Mouse (Mus musculus) liver, postnatal 0 days (tissue): ENCODE measurements around the gene Chn2. TPM values are rescaled to one million over a fixed set of nuclear protein-coding genes. Genes with fewer than 3 reads are reported as not detected.

ENCODE experiments used
- ATAC-seq: fragments of 200-750 bp; cut with Nextera tagmentation; 2 replicates; pipeline ENCODE4 v1.8.0; 2017; ENCODE audit warnings: mild to moderate bottlenecking, moderate library complexity
- DNase-seq: peaks from one replicate; pipeline ENCODE4 v3.0.0-alpha.2; 2016
- H3K27ac ChIP-seq: fragments of 300-500 bp; sonication (generic); 2 replicates; pipeline ENCODE4 v1.5.1; 2014; ENCODE audit warnings: antibody characterized with exemption, moderate library complexity, mild to moderate bottlenecking, low read depth
- H3K27me3 ChIP-seq: fragments of 300-500 bp; sonication (generic); 2 replicates; pipeline ENCODE4 v1.6.1; 2014; ENCODE audit warnings: low read length, control low read depth, mixed read lengths; ENCODE audit not compliant: insufficient read depth
- H3K36me3 ChIP-seq: fragments of 300-500 bp; sonication (generic); replicated peaks from 2 replicates; pipeline ENCODE4 v1.6.1; 2014; ENCODE audit warnings: mild to moderate bottlenecking, control low read depth, low read length, moderate library complexity, mixed read lengths; ENCODE audit not compliant: insufficient read depth
- H3K4me1 ChIP-seq: fragments of 300-500 bp; sonication (generic); 2 replicates; pipeline ENCODE4 v1.6.1; 2014; ENCODE audit warnings: antibody characterized with exemption, mild to moderate bottlenecking, control low read depth; ENCODE audit not compliant: insufficient read depth
- H3K4me2 ChIP-seq: fragments of 300-500 bp; sonication (generic); 2 replicates; pipeline ENCODE4 v1.6.1; 2014; ENCODE audit warnings: low read depth, mild to moderate bottlenecking, low read length, moderate library complexity, mixed read lengths
- H3K4me3 ChIP-seq: fragments of 300-500 bp; sonication (generic); 2 replicates; pipeline ENCODE4 v1.5.1; 2014; ENCODE audit warnings: low read depth, low read length
- H3K9ac ChIP-seq: fragments of 300-500 bp; sonication (generic); replicated peaks from 2 replicates; pipeline ENCODE4 v1.6.1; 2014; ENCODE audit warnings: mild to moderate bottlenecking, moderate library complexity
- H3K9me3 ChIP-seq: fragments of 300-500 bp; sonication (generic); 2 replicates; pipeline ENCODE4 v1.6.1; 2016; ENCODE audit warnings: mild to moderate bottlenecking, control low read depth, low read length, mixed read lengths
- CTCF ChIP-seq: sonication (generic); IDR thresholded peaks from 2 replicates; pipeline ENCODE4 v1.5.1; 2016; ENCODE audit warnings: antibody characterized with exemption, low read depth
- EP300 ChIP-seq: IDR thresholded peaks from 2 replicates; pipeline ENCODE4 v1.6.1; 2016; ENCODE audit warnings: antibody characterized with exemption, low read depth, mild to moderate bottlenecking
- WGBS: fragments of 180-500 bp; shearing (Covaris S2); extraction: QIAGEN DNeasy Blood & Tissue Kit; methylation state at CpG from one replicate; pipeline ENCODE4 v1.1.7; 2014; ENCODE audit not compliant: insufficient replicate concordance; 5-methylcytosine and 5-hydroxymethylcytosine counted together
- polyA plus RNA-seq: library from polyadenylated mRNA; unstranded; fragments of >200 nt; fragmentation: Nextera tagmentation; extraction: Ambion mirVana; gene quantifications from 2 replicates; pipeline ENCODE4 v1.2.1, GENCODE M21; 2015

Chn2 gene
- polyA plus RNA-seq, 1 experiment from 2014 or later: 10.8 TPM

- ATAC-seq (no peak), DNase-seq (no peak)
- 61% methylated on average over 6 of the region's 6 CpGs for WGBS
- no peak overlapping the region for H3K9ac ChIP-seq
- H3K4me3 ChIP-seq: no peak overlapping the region
- no peaks in the 10 kb centered on the region for H3K36me3 ChIP-seq
- H3K27ac ChIP-seq: no peak overlapping the region
- no peak for TF ChIP-seq EP300
- TF ChIP-seq CTCF: no peak
- H3K4me1 ChIP-seq: peaks cover 3% of the 10 kb centered on the region; the same call in 1 of the 2 replicates
- no peaks in the 10 kb centered on the region for H3K9me3 ChIP-seq
- no peaks in the 10 kb centered on the region for H3K27me3 ChIP-seq
- H3K4me2 ChIP-seq: no peak overlapping the region
These were observed 240.9 kb downstream of the Chn2 start for GRCm38 (mm10) chr6:54280248-54280647.

DNA sequence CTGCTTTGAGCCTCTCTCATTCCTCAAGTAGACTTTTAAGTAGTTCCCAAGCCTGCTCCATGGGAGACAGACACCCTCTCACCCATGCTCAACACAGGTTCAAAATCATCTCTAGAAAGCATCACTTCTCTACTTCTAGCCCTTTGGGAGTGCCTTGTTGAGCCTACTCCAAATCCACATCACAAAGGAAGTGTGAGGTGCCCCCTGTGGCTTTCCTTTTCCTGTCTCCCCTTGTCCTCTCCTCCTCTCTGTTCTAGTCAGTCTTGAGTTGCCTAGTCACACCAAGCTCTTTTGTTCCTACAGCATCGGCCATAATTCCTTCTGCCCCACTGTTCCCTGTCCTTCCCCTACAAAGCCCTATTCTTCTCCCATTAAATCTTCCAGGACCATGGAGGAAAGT is 243.9 kb downstream of the Chn2 start:
- Histone ChIP-seq H3K9me3 (no peaks in the 10 kb centered on the region), H3K4me2 (no peak overlapping the region), H3K4me1 (peaks cover 3% of the 10 kb centered on the region; the same call in 1 of the 2 replicates), H3K36me3 (no peaks in the 10 kb centered on the region), H3K9ac (no peak overlapping the region), H3K27me3 (no peaks in the 10 kb centered on the region), H3K4me3 (no peak overlapping the region), H3K27ac (no peak overlapping the region)
- ATAC-seq: no peak
- no peak for TF ChIP-seq EP300
- TF ChIP-seq CTCF: no peak
- 35% methylated on average over 1 of the region's 1 CpGs for WGBS
- DNase-seq: no peak

- H3K27me3 ChIP-seq: no peaks in the 10 kb centered on the region
- no peak for TF ChIP-seq EP300
- no peak for TF ChIP-seq CTCF
- peaks cover 3% of the 10 kb centered on the region; the same call in 1 of the 2 replicates for H3K4me1 ChIP-seq
- H3K9ac ChIP-seq: no peak overlapping the region
- H3K4me2 ChIP-seq: no peak overlapping the region
- no peak overlapping the region for H3K27ac ChIP-seq
- WGBS: 71% methylated on average over 12 of the region's 12 CpGs
- H3K4me3 ChIP-seq: no peak overlapping the region
- DNase-seq: no peak
- no peaks in the 10 kb centered on the region for H3K9me3 ChIP-seq
- no peak for ATAC-seq
- no peaks in the 10 kb centered on the region for H3K36me3 ChIP-seq
These were observed 244.9 kb downstream of the Chn2 start for GRCm38 (mm10) chr6:54284167-54284711.

DNA sequence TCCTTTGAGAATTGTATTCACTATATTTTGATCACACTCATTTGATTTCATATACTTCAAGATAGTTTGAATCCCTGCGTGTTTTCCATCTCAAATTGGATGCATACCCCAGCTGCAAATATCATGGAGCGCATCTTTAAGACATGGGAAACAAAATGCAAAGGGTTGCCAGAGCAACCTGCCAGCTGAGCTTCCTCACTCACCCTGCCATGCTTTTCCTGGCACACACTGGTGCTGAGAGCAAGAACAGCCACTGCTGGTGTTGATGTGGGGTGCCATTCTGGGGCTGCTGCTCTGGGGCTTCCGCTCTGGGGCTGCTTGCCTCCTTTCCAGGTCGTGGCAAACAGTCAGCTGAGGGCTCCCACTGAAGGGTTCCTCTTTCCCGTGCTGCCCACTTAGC is 247.5 kb downstream of the Chn2 start:
- Histone ChIP-seq H3K4me3 (no peak overlapping the region), H3K27me3 (no peaks in the 10 kb centered on the region), H3K9ac (no peak overlapping the region), H3K9me3 (no peaks in the 10 kb centered on the region), H3K4me1 (0 out of 2 replicates have a peak, but pooled peaks cover 3% of the 10 kb centered on the region), H3K27ac (no peak overlapping the region), H3K4me2 (no peak overlapping the region), H3K36me3 (no peaks in the 10 kb centered on the region)
- ATAC-seq (no peak), DNase-seq (no peak)
- TF ChIP-seq EP300 (no peak), CTCF (no peak)
- WGBS: 60% methylated on average over 5 of the region's 5 CpGs

GRCm38 (mm10) chr6:54289774-54290500 is 250.6 kb downstream of the Chn2 start:
- H3K27ac ChIP-seq: peak overlapping the region; percentile 61

DNA sequence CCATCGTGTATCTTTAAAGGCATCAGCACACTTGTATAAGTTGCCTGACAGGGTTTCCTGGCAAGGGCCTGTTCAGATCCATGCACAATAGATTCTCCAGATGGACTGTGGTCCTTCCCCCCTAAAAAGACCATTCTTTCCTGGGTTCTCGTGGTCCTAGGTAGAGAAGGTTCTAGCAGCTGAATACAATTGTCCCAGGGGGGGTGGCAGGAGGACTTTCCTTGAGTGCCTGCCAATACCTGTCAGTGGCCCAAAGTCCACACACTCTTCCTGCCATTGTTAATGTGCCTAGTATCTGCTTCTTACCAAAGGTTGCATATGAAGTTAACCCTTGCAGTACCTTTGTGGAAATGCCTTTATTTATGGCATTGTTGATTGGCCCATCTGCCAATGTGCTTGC is 257.9 kb downstream of the Chn2 start:
- Histone ChIP-seq H3K36me3 (peaks cover 17% of the 10 kb centered on the region; the same call in 1 of the 2 replicates), H3K27me3 (no peaks in the 10 kb centered on the region), H3K4me3 (no peak overlapping the region), H3K9me3 (no peaks in the 10 kb centered on the region), H3K4me1 (no peaks in the 10 kb centered on the region), H3K4me2 (no peak overlapping the region), H3K27ac (no peak overlapping the region), H3K9ac (no peak overlapping the region)
- DNase-seq (no peak), ATAC-seq (no peak)
- 80% methylated on average over 2 of the region's 2 CpGs for WGBS
- no peak for TF ChIP-seq CTCF
- no peak for TF ChIP-seq EP300

More at GRCm38 (mm10) chr6:54289774-54290500, 250.6 kb downstream of the Chn2 start:
- no peak for DNase-seq
- Histone ChIP-seq H3K9ac (no peak overlapping the region), H3K4me1 (0 out of 2 replicates have a peak, but pooled peaks cover 3% of the 10 kb centered on the region), H3K36me3 (no peaks in the 10 kb centered on the region), H3K4me3 (no peak overlapping the region), H3K27me3 (no peaks in the 10 kb centered on the region), H3K9me3 (no peaks in the 10 kb centered on the region), H3K4me2 (peak overlapping the region; percentile 20; the same call in 1 of the 2 replicates)
- TF ChIP-seq CTCF (no peak), EP300 (no peak)
- ATAC-seq: peak; percentile 72
- 53% methylated on average over 10 of the region's 10 CpGs for WGBS
